Mouse (Mus musculus) bone marrow, adult 2 months (tissue): ENCODE measurements at regions not wholly inside any gene's neighbourhood (a gene's known extent, or its start where the extent isn't known, plus 50 kb on each side); places are given as distances from the start of the nearest gene placed in this dataset.

Source experiments
- CTCF ChIP-seq: fragments of 200-500 bp; IDR thresholded peaks from 2 replicates; pipeline ENCODE4 v1.5.1; 2011; ENCODE audit warnings: low read length, control low read depth; ENCODE audit not compliant: control insufficient read depth, insufficient read depth
- POLR2A ChIP-seq: fragments of 200-500 bp; IDR thresholded peaks from 2 replicates; pipeline ENCODE4 v1.6.1; 2011; ENCODE audit warnings: low read depth, mild to moderate bottlenecking, control low read depth, low read length, borderline replicate concordance; ENCODE audit not compliant: control insufficient read depth

DNA sequence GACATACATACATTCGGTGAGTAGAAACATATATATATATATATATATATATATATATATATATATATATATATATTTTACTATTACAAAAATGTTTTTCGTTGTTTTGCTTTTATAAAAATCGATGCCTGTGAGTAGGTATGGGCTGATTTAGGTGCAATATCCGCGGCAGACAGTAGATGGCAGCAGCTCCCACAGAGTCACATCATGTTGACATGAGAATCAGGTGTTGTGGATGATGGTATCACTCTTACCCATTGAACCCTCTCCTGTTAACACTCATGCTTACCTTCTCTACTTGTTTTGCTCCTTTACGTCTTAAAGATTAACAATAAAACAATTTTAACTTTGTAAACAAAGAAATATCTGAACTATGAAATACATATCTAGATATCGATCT, 72.0 kb upstream of the Gprin3 start:
- TF ChIP-seq POLR2A (no peak), CTCF (peak; percentile 61)
